Mouse (Mus musculus): ENCODE measurements at regions not wholly inside any gene's neighbourhood (a gene's known extent, or its start where the extent isn't known, plus 50 kb on each side); places are given as distances from the start of the nearest gene placed in this dataset.

GRCm38 (mm10) chr14:24827381-24828031, 340.6 kb downstream of the Rps24 start:
- DNase-seq (ENCODE audit: low read depth, low spot score): no peak

GRCm38 (mm10) chr14:24829001-24829400, 342.1 kb downstream of the Rps24 start:
- DNase-seq (ENCODE audit: low read depth, low spot score): no peak

GRCm38 (mm10) chr14:24833211-24833610, 346.3 kb downstream of the Rps24 start:
- DNase-seq (ENCODE audit: low read depth, low spot score): no peak

GRCm38 (mm10) chr14:24838219-24838618, 351.3 kb downstream of the Rps24 start:
- no peak for DNase-seq (ENCODE audit: low read depth, low spot score)

GRCm38 (mm10) chr14:24839056-24839455, 352.1 kb downstream of the Rps24 start:
- DNase-seq (ENCODE audit: low read depth, low spot score): no peak

GRCm38 (mm10) chr14:24841715-24842496, 355.0 kb downstream of the Rps24 start:
- DNase-seq (ENCODE audit: low read depth, low spot score): no peak

GRCm38 (mm10) chr14:24843626-24844025, 356.7 kb downstream of the Rps24 start:
- DNase-seq (ENCODE audit: low read depth, low spot score): no peak

- DNase-seq (ENCODE audit: low read depth, low spot score): no peak
Observed at GRCm38 (mm10) chr14:24850491-24850890, 363.6 kb downstream of the Rps24 start.

- no peak for DNase-seq (ENCODE audit: low read depth, low spot score)
Observed at GRCm38 (mm10) chr14:24854459-24854858, 367.5 kb downstream of the Rps24 start.

- DNase-seq (ENCODE audit: low read depth, low spot score): no peak
Observed at GRCm38 (mm10) chr14:24862171-24862570, 375.2 kb downstream of the Rps24 start.

GRCm38 (mm10) chr14:24862661-24863060, 375.7 kb downstream of the Rps24 start:
- no peak for DNase-seq (ENCODE audit: low read depth, low spot score)

- DNase-seq (ENCODE audit: low read depth, low spot score): no peak
Observed at GRCm38 (mm10) chr14:24863116-24863515, 376.2 kb downstream of the Rps24 start.

- no peak for DNase-seq (ENCODE audit: low read depth, low spot score)
Observed at GRCm38 (mm10) chr14:24865579-24866230, 378.8 kb downstream of the Rps24 start.

GRCm38 (mm10) chr14:24867816-24868215, 380.9 kb downstream of the Rps24 start:
- no peak for DNase-seq (ENCODE audit: low read depth, low spot score)

- DNase-seq (ENCODE audit: low read depth, low spot score): no peak
Observed at GRCm38 (mm10) chr14:24868756-24869155, 381.8 kb downstream of the Rps24 start.

- no peak for DNase-seq (ENCODE audit: low read depth, low spot score)
Observed at GRCm38 (mm10) chr14:24870246-24870645, 383.3 kb downstream of the Rps24 start.

- DNase-seq (ENCODE audit: low read depth, low spot score): no peak
Observed at GRCm38 (mm10) chr14:24871392-24871998, 384.6 kb downstream of the Rps24 start.

- DNase-seq (ENCODE audit: low read depth, low spot score): no peak
Observed at GRCm38 (mm10) chr14:24872931-24873330, 386.0 kb downstream of the Rps24 start.

GRCm38 (mm10) chr14:24873406-24873805, 386.5 kb downstream of the Rps24 start:
- no peak for DNase-seq (ENCODE audit: low read depth, low spot score)

- no peak for DNase-seq (ENCODE audit: low read depth, low spot score)
Observed at GRCm38 (mm10) chr14:24874426-24875155, 387.7 kb downstream of the Rps24 start.

GRCm38 (mm10) chr14:24875156-24875545, 388.2 kb downstream of the Rps24 start:
- DNase-seq (ENCODE audit: low read depth, low spot score): no peak

Measured in skeletal muscle tissue, adult 2 months (tissue).